Mouse (Mus musculus) cerebellum, postnatal 4 days (tissue): ENCODE measurements at regions not wholly inside any gene's neighbourhood (a gene's known extent, or its start where the extent isn't known, plus 50 kb on each side); places are given as distances from the start of the nearest gene placed in this dataset.
A peak's percentile ranks its signal among the peaks of the same experiment; 100 is the strongest.

ENCODE experiments used
- DNase-seq, 2 experiments: peaks; one replicate each; pipeline ENCODE4 v3.0.0; 2022; ENCODE audit warnings: low spot score in 2 of 2, mixed read lengths in 1 of 2

DNA sequence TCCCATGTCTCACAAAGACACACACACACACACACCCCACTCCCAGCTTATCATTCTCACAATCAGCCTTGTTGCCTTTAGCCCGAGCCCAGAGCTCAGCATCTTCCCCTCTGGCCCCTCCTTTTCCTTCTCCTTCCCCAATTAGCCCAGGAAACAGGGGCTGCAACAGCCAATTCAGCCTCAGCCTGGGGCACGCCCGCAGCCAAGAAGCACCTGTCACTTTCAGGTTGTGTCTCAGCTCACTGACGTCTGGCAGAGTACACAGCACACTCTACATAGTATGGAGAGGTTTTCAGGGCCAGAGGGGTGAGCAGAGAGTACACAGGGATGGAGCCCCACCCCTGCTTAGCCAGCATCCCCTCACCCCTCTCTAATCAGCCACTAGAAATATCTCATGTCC is 106.4 kb downstream of the Plxna1 start:
- DNase-seq = peak in 1 of 2 experiments; percentile 18

DNA sequence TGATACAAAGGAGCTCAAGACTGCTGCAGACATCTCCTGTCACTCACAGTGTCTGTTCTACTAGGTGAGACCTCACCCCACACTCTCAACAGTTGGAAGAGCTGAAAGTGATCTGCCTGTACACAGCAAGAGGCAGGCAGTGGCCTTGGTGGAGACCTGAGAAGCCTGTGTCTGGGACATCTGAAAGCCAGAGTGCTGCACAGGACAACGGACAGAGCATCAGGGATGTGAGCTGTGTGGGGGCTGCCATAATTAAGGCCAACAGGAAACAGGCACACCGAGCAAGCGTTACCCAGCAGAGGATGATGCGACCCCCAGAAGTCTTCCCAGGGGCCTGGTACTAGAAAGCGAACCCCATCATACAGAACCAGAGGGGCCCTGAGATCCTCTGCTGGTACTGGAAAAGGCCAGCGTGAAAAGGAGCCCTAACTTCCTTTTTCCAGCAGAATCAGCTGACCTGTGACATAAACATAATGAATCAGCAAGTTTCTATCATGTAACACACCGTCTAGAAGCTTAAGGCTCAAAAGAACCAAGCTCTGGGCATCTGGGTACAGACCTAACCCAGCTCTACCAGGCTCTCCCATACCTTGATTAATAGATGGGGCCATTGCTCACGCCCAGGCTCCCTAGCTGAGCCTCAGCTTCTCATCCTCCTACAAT is 105.7 kb downstream of the Plxna1 start:
- no peak for DNase-seq

DNA sequence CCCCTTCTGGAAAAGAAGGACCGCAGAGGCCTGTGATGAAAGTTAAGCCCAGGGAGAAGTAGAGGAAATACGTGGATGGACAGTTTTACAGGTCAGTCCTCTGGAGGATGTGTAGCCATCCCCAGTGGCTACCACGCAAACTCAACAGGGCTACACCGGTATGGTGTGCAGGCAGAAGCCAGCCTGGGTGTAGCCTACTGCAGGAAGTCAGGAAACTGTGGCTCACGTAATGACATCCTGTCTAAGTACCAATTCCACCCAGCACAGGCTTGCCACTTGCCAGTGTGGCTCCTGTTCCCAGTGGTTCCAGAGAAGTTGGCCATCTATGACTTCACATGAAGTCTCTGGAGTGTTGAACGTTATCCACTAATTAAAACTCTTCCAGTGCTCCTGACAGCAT is 105.0 kb downstream of the Plxna1 start:
- DNase-seq = no peak

DNA sequence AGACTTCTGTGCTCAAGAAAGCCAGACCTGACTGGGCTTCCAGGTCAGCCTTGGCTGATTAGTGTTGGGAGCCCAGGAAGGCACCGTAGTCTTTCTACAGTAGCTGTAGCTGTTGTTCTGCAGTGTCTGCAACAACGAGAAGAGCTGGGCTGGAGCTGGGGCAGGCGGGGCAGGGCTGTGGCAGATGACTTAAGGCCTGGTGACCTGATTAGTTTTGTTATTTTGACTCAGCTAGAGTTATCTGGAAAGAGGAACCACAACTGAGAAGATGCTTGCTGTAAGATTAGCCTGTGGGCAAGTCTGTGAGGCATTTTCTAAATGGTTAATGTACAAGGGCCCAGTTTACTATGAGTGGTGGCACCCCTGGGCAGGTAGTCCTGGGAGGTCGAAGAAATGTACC is 104.3 kb downstream of the Plxna1 start:
- no peak for DNase-seq

- no peak for DNase-seq
Measured at GRCm38 (mm10) chr6:89259406-89259994, 102.9 kb downstream of the Plxna1 start.

GRCm38 (mm10) chr6:89262958-89263357 is 99.5 kb downstream of the Plxna1 start:
- DNase-seq = no peak

DNA sequence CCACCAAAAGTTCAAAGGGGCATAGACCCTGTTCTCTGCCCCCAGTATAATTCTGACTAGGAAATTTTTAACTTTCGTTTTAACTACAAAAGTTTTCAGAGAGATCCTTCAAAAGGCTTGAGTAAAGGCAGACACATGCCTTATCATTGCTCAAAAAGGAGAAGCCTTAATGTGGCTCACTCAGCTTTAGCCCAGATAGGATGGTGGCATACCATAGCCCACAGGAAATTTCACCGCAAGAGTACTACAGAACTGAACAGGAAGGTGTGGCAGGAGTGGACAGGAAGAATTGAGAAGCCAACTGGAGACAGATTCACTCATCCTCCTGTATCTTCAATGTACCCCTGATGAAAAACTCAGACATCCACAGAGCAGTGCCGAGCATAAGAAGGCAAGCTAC is 97.1 kb downstream of the Plxna1 start:
- DNase-seq = no peak
